Mouse (Mus musculus) hindbrain, embryonic 13.5 days (tissue): ENCODE results near the gene Dus4l. TPM values are rescaled to one million over a fixed set of nuclear protein-coding genes. Genes with fewer than 3 reads are reported as not detected.
"Not testable (repeated sequence)": the region's sequence is repeated elsewhere in the genome, so short reads cannot be mapped to it uniquely, and the experiment has no call there.

ENCODE experiments used
- ATAC-seq: fragments of 200-750 bp; cut with Nextera tagmentation; 2 replicates; pipeline ENCODE4 v1.8.0; 2017; ENCODE audit warnings: moderate TSS enrichment; ENCODE audit not compliant: low FRiP score
- H3K27ac ChIP-seq: fragments of 300-500 bp; sonication (generic); 2 replicates; pipeline ENCODE4 v1.5.1; 2015; ENCODE audit warnings: inconsistent platforms, mild to moderate bottlenecking, moderate library complexity
- H3K27me3 ChIP-seq: fragments of 300-500 bp; sonication (generic); 2 replicates; pipeline ENCODE4 v1.6.1; 2015; ENCODE audit warnings: mild to moderate bottlenecking, inconsistent platforms
- H3K36me3 ChIP-seq: fragments of 300-500 bp; sonication (generic); 2 replicates; pipeline ENCODE4 v1.6.1; 2015; ENCODE audit warnings: mild to moderate bottlenecking, inconsistent platforms
- H3K4me1 ChIP-seq: fragments of 300-500 bp; sonication (generic); replicated peaks from 2 replicates; pipeline ENCODE4 v1.6.1; 2015; ENCODE audit warnings: inconsistent platforms
- H3K4me2 ChIP-seq: fragments of 300-500 bp; sonication (generic); 2 replicates; pipeline ENCODE4 v1.6.1; 2015; ENCODE audit warnings: inconsistent platforms, mild to moderate bottlenecking, moderate library complexity
- H3K4me3 ChIP-seq: fragments of 300-500 bp; sonication (generic); 2 replicates; pipeline ENCODE4 v1.5.1; 2015; ENCODE audit warnings: mild to moderate bottlenecking, inconsistent platforms
- H3K9ac ChIP-seq: fragments of 300-500 bp; sonication (generic); 2 replicates; pipeline ENCODE4 v1.6.1; 2015; ENCODE audit warnings: mild to moderate bottlenecking, inconsistent platforms
- H3K9me3 ChIP-seq: fragments of 300-500 bp; sonication (generic); 2 replicates; pipeline ENCODE4 v1.6.1; 2016; ENCODE audit warnings: inconsistent platforms
- WGBS: fragments of 180-500 bp; shearing (Covaris S2); methylation state at CpG from one replicate; pipeline ENCODE4 v1.1.7; 2015; 5-methylcytosine and 5-hydroxymethylcytosine counted together
- polyA plus RNA-seq: library from polyadenylated mRNA; unstranded; fragments of >200 nt; fragmentation: Nextera tagmentation; extraction: Ambion mirVana; gene quantifications from 2 replicates; pipeline ENCODE4 v1.2.1, GENCODE M21; 2015

Dus4l gene
- polyA plus RNA-seq, 1 experiment from 2014 or later = 6.9 TPM

DNA sequence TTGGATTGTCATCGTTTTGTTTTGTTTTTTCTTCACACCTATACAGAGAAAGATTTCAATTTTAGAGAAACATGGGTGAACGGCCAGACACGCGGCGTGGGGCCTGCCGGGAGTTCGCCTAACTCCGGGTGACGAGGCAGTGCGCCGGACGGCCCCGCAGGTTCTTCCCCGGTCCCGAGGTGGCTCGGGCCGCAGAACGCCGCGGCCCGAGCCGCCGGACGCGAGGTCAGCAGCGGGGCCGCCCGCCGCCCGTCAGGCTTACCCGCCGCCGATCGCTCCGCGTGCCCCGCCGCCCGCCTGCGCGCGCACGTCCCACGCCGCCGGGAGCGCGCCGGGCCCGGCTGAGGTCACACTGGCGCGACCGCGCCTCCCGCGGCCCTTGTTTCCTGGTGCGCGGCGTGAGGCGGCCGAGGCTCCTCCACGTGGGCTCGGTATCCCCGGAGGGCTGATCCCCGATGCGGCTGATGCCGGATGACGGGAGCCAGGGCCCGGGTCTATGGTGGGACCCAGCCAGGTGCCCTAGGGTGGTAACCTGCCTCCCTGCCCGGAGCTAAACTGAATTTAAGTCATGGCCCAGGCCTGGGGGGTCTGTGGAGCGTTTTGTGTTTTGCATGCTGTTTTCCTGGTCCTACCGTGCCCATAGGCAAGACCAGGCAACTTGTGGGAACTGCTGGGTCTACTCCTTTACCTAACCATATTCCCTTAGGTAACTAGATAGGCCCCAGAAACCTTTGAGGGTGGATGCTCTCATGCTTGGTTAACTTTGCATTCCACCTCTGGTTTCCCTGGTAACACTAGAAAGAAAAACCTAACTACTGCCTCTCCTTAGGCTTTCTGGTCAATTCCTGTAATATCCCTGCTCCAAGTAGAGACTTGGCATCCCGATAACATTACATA is 20.0 kb downstream of the Dus4l start, which contains the start of gene Bcap29:
Gene Bcap29, minus strand, starts transcription at position 316 of the 897 bp plus-strand sequence.
- ATAC-seq = peak; percentile 91
- H3K9me3 ChIP-seq = no peaks in the 10 kb centered on the region
- peak within 1 kb of the TSS; percentile 68 for H3K27ac ChIP-seq
- H3K4me2 ChIP-seq = peak within 1 kb of the TSS; percentile 71
- no peaks in the 10 kb centered on the region; the same call in 1 of the 2 replicates for H3K4me1 ChIP-seq
- no peaks in the 10 kb centered on the region for H3K36me3 ChIP-seq
- H3K27me3 ChIP-seq = no peaks in the 10 kb centered on the region
- peak within 1 kb of the TSS; percentile 84 for H3K9ac ChIP-seq
- H3K4me3 ChIP-seq = peak within 1 kb of the TSS; percentile 58
- WGBS = 2% methylated on average over 68 of the region's 73 CpGs

DNA sequence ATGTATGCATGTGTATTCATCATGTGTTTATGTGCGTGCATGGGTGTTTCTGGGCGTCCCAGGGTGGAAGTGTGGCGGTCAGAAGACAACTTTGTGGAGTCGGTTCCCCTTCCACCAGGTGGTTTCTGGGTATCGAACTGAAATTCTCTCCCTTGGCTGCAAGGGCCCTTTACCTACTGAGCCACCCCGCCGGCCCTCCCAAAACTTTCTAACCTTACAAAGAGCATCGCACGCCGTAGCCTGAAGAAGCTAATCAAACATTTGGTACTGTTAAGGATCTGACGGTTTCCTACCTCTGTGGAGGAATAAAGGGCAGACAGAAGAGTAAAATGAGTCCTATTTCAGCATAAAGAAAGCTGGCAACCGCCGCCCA is 20.7 kb downstream of the Dus4l start:
- H3K4me1 ChIP-seq = no peaks in the 10 kb centered on the region; the same call in 1 of the 2 replicates
- H3K27ac ChIP-seq = peak overlapping the region; percentile 68
- 11% methylated on average over 13 of the region's 13 CpGs for WGBS
- H3K9me3 ChIP-seq = no peaks in the 10 kb centered on the region
- no peaks in the 10 kb centered on the region for H3K36me3 ChIP-seq
- peak overlapping the region; percentile 84 for H3K9ac ChIP-seq
- peak overlapping the region; percentile 71 for H3K4me2 ChIP-seq
- no peaks in the 10 kb centered on the region for H3K27me3 ChIP-seq
- H3K4me3 ChIP-seq = peak overlapping the region; percentile 58
- ATAC-seq = peak; percentile 47

DNA sequence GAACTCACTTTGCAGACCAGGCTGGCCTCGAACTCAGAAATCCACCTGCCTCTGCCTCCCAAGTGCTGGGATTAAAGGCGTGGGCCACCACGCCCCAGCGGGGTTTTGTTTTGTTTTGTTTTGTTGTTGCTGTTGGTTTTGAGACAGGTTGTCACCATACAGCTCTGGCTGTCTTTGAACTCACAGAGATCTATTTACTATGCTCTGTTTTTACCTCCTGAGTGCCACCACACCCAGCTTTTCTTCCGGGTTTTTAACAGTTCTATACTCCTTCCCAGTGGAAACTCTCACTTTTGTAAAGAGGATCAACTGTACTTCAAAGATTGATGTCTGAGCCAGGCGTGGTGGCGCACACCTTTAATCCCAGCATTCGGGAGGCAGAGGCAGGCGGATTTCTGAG is 26.2 kb downstream of the Dus4l start:
- H3K27ac ChIP-seq, H3K27me3 ChIP-seq: not testable (repeated sequence)
- WGBS = 95% methylated on average over 9 of the region's 9 CpGs

DNA sequence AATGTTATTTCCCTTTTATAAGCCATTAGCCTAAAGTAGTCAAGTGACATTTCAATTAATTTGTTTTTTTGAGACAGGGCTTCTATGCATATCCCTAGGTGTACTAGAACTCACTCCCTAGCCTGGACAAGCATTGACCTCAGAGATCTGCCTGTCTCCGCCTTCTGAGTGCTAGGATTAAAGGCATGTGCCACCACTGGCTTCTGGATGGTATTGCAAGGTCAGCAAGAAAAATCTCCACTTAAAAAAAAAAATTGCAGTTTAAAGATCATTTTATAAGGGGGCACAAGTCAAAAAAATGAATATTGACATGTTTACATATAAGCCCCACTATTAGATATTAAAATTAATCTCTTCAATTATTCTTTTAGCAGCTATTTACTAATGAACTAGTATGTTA is 29.6 kb downstream of the Dus4l start:
- 97% methylated on average over 1 of the region's 1 CpGs for WGBS
- peaks cover 15% of the 10 kb centered on the region for H3K36me3 ChIP-seq
- no peak overlapping the region for H3K4me2 ChIP-seq
- ATAC-seq = no peak
- no peak overlapping the region for H3K4me3 ChIP-seq
- H3K9ac ChIP-seq = no peak overlapping the region
- H3K4me1 ChIP-seq = no peaks in the 10 kb centered on the region
- H3K27me3 ChIP-seq = no peaks in the 10 kb centered on the region
- H3K9me3 ChIP-seq = no peaks in the 10 kb centered on the region
- H3K27ac ChIP-seq = no peak overlapping the region

More for the DNA sequence above, 26.2 kb downstream of the Dus4l start:
- not testable (repeated sequence) for H3K4me1 ChIP-seq, H3K4me3 ChIP-seq, H3K9me3 ChIP-seq, H3K4me2 ChIP-seq, ATAC-seq, H3K9ac ChIP-seq
- H3K36me3 ChIP-seq = peaks cover 15% of the 10 kb centered on the region

DNA sequence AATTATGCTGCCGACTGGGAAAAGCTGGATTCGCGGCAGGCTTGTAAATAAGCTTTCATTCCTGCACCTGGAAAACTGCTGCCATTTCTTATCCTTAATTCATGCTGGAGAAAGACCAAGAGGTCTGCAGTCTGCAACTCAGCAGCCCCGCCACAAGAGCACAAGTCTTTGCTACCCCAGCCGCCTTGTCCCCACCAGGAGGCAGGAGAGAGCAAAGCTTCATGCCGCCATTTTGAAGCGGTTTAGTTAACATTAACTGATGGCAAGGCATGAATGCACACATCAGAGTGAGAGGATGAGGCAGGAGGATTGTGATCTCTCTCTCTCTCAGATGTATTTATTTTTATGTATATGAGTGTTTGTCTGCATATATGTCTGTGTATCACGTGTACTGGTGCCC is 34.5 kb downstream of the Dus4l start:
- Histone ChIP-seq H3K36me3 (peaks cover 11% of the 10 kb centered on the region), H3K4me2 (no peak overlapping the region), H3K27ac (no peak overlapping the region), H3K9ac (no peak overlapping the region), H3K4me3 (no peak overlapping the region), H3K9me3 (no peaks in the 10 kb centered on the region), H3K27me3 (no peaks in the 10 kb centered on the region), H3K4me1 (no peaks in the 10 kb centered on the region)
- WGBS = 87% methylated on average over 8 of the region's 8 CpGs
- ATAC-seq = no peak

DNA sequence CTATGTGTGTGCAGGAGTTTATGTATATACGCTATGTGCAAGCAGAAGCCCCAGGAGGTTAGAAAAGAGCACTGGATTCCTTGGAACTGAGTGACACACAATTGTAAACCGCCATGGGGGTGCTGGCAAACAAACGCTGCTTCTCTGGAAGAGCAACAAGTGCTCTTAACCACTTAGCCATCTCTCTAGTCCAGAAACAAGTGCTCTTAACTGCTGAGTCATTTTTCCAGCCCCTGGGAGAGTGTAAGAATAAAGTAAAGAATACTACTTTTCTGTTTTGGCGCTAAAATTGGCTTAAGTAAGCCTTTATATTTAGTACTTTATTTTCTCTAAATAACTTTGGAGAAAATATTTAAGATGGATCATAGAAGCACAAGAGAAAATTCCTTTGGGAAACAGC is 41.3 kb downstream of the Dus4l start:
- Histone ChIP-seq H3K27ac (no peak overlapping the region), H3K9me3 (no peaks in the 10 kb centered on the region), H3K4me1 (no peaks in the 10 kb centered on the region), H3K36me3 (peaks cover 10% of the 10 kb centered on the region), H3K27me3 (no peaks in the 10 kb centered on the region), H3K9ac (no peak overlapping the region), H3K4me2 (no peak overlapping the region), H3K4me3 (no peak overlapping the region)
- ATAC-seq = no peak
- 55% methylated on average over 4 of the region's 4 CpGs for WGBS

DNA sequence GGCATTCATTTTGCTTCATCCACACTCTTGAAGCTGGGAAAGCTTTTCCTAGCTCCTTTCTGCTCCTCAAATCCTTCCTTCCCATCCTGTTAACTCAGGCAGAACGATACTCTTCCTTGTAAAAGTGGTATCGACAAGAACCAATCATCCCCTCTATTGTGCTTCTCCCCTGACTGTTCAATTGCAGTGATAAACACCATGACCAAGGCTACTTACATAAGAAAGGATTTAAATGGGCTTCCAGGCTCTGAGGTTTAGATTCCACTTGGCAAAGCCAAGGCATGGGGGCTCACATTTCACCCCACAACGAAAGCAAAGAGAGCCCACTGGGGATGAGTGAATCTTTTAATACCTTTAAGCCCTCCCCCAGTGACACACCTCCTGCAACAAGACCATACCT is 46.5 kb downstream of the Dus4l start:
- no peak for ATAC-seq
- no peak overlapping the region for H3K4me2 ChIP-seq
- H3K9ac ChIP-seq = no peak overlapping the region
- no peak overlapping the region for H3K27ac ChIP-seq
- no peaks in the 10 kb centered on the region for H3K9me3 ChIP-seq
- H3K27me3 ChIP-seq = no peaks in the 10 kb centered on the region
- 10% methylated on average over 3 of the region's 3 CpGs for WGBS
- H3K4me3 ChIP-seq = no peak overlapping the region
- no peaks in the 10 kb centered on the region for H3K4me1 ChIP-seq
- no peaks in the 10 kb centered on the region for H3K36me3 ChIP-seq

DNA sequence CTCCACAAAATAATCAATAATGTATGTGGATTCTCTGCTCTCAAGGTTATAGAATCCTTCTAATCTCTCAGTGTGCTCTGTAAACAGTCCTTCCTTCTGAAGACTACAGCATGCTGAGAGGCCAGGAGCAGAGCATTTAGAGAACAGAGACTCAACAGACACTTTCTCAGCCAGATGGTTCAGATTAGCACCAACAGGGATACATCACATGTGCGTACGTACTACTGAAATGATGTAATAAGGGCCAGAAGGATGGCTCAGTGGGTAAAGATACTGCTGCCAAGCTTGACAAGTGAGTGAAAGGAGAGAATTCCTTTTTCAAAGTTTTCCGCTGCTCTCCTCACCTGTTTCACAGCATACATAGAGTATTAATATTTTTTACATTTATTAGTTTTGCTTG is 49.7 kb downstream of the Dus4l start:
- WGBS = 82% methylated on average over 3 of the region's 3 CpGs
- Histone ChIP-seq H3K9ac (no peak overlapping the region), H3K4me1 (no peaks in the 10 kb centered on the region), H3K4me2 (no peak overlapping the region), H3K27ac (no peak overlapping the region), H3K9me3 (no peaks in the 10 kb centered on the region), H3K27me3 (no peaks in the 10 kb centered on the region), H3K36me3 (no peaks in the 10 kb centered on the region), H3K4me3 (no peak overlapping the region)
- ATAC-seq = no peak

DNA sequence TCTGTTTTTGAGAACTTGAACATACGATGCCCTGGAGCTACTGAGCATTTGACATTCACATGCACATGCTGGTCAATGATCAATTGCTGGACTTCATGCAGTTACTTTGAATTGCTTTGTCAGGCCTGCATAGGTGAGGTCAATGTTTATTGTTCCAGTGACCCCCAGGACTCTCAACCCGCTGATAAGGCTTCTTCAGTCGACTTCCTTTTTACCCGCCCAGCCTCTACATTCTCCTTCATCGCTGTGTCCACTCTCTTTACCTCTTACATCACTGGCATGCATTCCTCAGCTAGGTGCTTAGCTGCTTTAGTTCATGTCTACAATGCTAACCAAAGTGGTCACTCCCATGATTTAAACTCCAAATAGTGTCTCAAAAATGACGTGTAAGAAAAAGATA is 51.0 kb downstream of the Dus4l start:
- Histone ChIP-seq H3K4me3 (no peak overlapping the region), H3K36me3 (no peaks in the 10 kb centered on the region), H3K9ac (no peak overlapping the region), H3K27me3 (no peaks in the 10 kb centered on the region), H3K4me1 (no peaks in the 10 kb centered on the region), H3K27ac (no peak overlapping the region), H3K4me2 (no peak overlapping the region), H3K9me3 (no peaks in the 10 kb centered on the region)
- ATAC-seq = no peak
- WGBS = 74% methylated on average over 6 of the region's 6 CpGs

DNA sequence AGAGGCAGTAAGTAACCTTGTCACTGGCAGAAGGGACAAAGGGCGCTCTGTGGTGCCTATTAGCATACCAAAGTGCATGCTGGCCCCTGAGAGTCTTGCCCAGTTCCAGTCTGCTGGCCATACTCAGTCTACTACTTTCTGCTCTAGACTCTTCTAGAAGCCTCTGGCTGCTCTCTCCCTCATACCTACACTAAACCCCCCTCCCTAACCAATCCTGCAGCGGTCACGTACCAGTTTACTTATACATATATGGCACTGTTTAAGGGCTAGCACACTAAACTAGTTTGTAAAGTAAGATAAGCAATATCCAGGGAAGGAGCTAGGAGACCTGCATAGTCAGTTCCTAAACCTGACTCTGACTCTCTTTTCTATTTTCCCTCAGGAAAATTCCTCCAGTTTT is 60.3 kb downstream of the Dus4l start:
- H3K9ac ChIP-seq = no peak overlapping the region
- 79% methylated on average over 3 of the region's 3 CpGs for WGBS
- no peak overlapping the region for H3K4me3 ChIP-seq
- no peak for ATAC-seq
- no peak overlapping the region for H3K4me2 ChIP-seq
- H3K27ac ChIP-seq = no peak overlapping the region
- H3K9me3 ChIP-seq = no peaks in the 10 kb centered on the region
- no peaks in the 10 kb centered on the region for H3K27me3 ChIP-seq
- H3K4me1 ChIP-seq = no peaks in the 10 kb centered on the region
- no peaks in the 10 kb centered on the region for H3K36me3 ChIP-seq

DNA sequence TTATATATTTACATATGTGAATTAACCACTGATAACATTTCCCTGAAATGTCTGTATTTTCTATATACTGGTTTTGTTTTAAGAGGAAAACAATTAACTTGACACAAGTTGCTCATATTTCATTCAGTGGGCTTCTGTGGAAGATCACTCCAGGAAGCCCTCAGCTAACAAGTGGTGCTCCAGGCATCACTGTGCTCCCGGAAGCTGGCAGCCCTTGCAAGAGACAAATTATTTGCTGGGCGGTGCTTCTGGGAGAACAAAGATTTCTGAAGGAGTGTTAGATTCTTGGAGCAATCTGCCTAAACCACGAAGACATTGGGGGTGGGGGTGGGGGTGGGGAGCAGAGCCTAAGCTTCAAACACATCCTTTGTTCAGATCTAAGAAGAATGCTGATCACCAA is 62.6 kb downstream of the Dus4l start:
- Histone ChIP-seq H3K4me1 (no peaks in the 10 kb centered on the region), H3K9ac (no peak overlapping the region), H3K4me3 (no peak overlapping the region), H3K9me3 (no peaks in the 10 kb centered on the region; the same call in 1 of the 2 replicates), H3K4me2 (no peak overlapping the region), H3K36me3 (no peaks in the 10 kb centered on the region), H3K27ac (no peak overlapping the region), H3K27me3 (no peaks in the 10 kb centered on the region)
- ATAC-seq = no peak
- 38% methylated on average over 3 of the region's 3 CpGs for WGBS
